Mouse (Mus musculus) stomach, embryonic 16.5 days (tissue): ENCODE results near the gene Nod1. TPM values are rescaled to one million over a fixed set of nuclear protein-coding genes. Genes with fewer than 3 reads are reported as not detected.
A peak's percentile ranks its signal among the peaks of the same experiment; 100 is the strongest.

Experiments
- ATAC-seq: fragments of 200-750 bp; cut with Nextera tagmentation; 2 replicates; pipeline ENCODE4 v1.8.0; 2017; ENCODE audit warnings: moderate number of reproducible peaks, moderate TSS enrichment; ENCODE audit not compliant: insufficient read depth, low FRiP score
- H3K27ac ChIP-seq: fragments of 300-500 bp; sonication (generic); 2 replicates; pipeline ENCODE4 v1.5.1; 2014; ENCODE audit warnings: low read length
- H3K27me3 ChIP-seq: fragments of 300-500 bp; sonication (generic); 2 replicates; pipeline ENCODE4 v1.6.1; 2014; ENCODE audit warnings: low read length, control low read depth, mixed read lengths; ENCODE audit not compliant: control insufficient read depth, insufficient read depth
- H3K36me3 ChIP-seq: fragments of 300-500 bp; sonication (generic); 2 replicates; pipeline ENCODE4 v1.6.1; 2014; ENCODE audit warnings: low read length; ENCODE audit not compliant: control insufficient read depth, insufficient read depth
- H3K4me1 ChIP-seq: fragments of 300-500 bp; sonication (generic); 2 replicates; pipeline ENCODE4 v1.6.1; 2014; ENCODE audit warnings: low read length, control low read depth, mixed read lengths; ENCODE audit not compliant: control insufficient read depth, insufficient read depth
- H3K4me2 ChIP-seq: fragments of 300-500 bp; sonication (generic); 2 replicates; pipeline ENCODE4 v1.6.1; 2014; ENCODE audit warnings: low read depth, low read length, mixed read lengths
- H3K4me3 ChIP-seq: fragments of 300-500 bp; sonication (generic); replicated peaks from 2 replicates; pipeline ENCODE4 v1.5.1; 2014; ENCODE audit warnings: mild to moderate bottlenecking, low read length
- H3K9ac ChIP-seq: fragments of 300-500 bp; sonication (generic); 2 replicates; pipeline ENCODE4 v1.6.1; 2014; ENCODE audit warnings: low read length
- H3K9me3 ChIP-seq: fragments of 300-500 bp; sonication (generic); replicated peaks from 2 replicates; pipeline ENCODE4 v1.6.1; 2016; ENCODE audit warnings: low read length, control low read depth; ENCODE audit not compliant: control insufficient read depth
- WGBS: fragments of 180-500 bp; shearing (Covaris S2); extraction: QIAGEN DNeasy Blood & Tissue Kit; methylation state at CpG from one replicate; pipeline ENCODE4 v1.1.7; 2014; 5-methylcytosine and 5-hydroxymethylcytosine counted together
- polyA plus RNA-seq: library from polyadenylated mRNA; unstranded; fragments of >200 nt; fragmentation: Nextera tagmentation; extraction: Ambion mirVana; gene quantifications from 2 replicates; pipeline ENCODE4 v1.2.1, GENCODE M21; 2015

Nod1 gene
- polyA plus RNA-seq, 1 experiment from 2014 or later: 9.8 TPM

- H3K9me3 ChIP-seq: no peaks in the 10 kb centered on the region
- H3K9ac ChIP-seq: no peak overlapping the region
- peak overlapping the region; percentile 12; the same call in 1 of the 2 replicates for H3K4me3 ChIP-seq
- no peaks in the 10 kb centered on the region for H3K36me3 ChIP-seq
- peak overlapping the region; percentile 63; the same call in 1 of the 2 replicates for H3K27ac ChIP-seq
- no peaks in the 10 kb centered on the region for H3K27me3 ChIP-seq
- WGBS: 30% methylated on average over 16 of the region's 16 CpGs
- no peaks in the 10 kb centered on the region for H3K4me1 ChIP-seq
- peak; percentile 76; the same call in 1 of the 2 replicates for ATAC-seq
- peak overlapping the region; percentile 39 for H3K4me2 ChIP-seq
Observed at GRCm38 (mm10) chr6:55009391-55010230, 37.2 kb upstream of the Nod1 start.

GRCm38 (mm10) chr6:55008401-55008800 is 36.0 kb upstream of the Nod1 start:
- Histone ChIP-seq H3K4me1 (no peaks in the 10 kb centered on the region), H3K27ac (no peak overlapping the region), H3K27me3 (no peaks in the 10 kb centered on the region), H3K9ac (no peak overlapping the region), H3K36me3 (no peaks in the 10 kb centered on the region), H3K4me2 (no peak overlapping the region), H3K9me3 (no peaks in the 10 kb centered on the region), H3K4me3 (no peak overlapping the region)
- ATAC-seq: no peak
- WGBS: 84% methylated on average over 8 of the region's 8 CpGs

- Histone ChIP-seq H3K9ac (no peak overlapping the region), H3K36me3 (no peaks in the 10 kb centered on the region), H3K4me1 (no peaks in the 10 kb centered on the region), H3K4me2 (no peak overlapping the region), H3K27ac (no peak overlapping the region), H3K9me3 (no peaks in the 10 kb centered on the region), H3K4me3 (no peak overlapping the region), H3K27me3 (no peaks in the 10 kb centered on the region)
- ATAC-seq: no peak
- 62% methylated on average over 4 of the region's 4 CpGs for WGBS
Observed at GRCm38 (mm10) chr6:55003559-55003958, 31.1 kb upstream of the Nod1 start.

DNA sequence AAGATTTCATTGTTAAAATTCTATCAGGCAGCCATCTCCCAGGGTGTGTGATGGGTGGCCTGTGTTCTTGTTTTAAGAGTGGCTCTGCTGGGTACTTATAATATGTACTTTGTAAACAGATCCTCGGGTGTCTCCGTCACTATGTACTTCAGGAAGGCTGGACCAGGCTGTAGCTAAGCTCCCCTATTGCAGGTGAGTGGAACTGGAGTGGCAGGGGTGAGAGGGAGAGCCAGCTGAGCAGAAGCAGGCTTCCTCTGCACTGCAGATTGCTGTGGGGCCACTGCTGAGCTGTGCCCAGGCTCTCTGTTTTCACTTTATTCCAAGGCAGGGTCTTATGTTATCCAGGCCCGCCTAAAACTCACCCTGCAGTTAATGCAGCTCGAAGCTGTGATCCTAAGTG is 30.0 kb upstream of the Nod1 start:
- Histone ChIP-seq H3K4me1 (no peaks in the 10 kb centered on the region), H3K4me3 (no peak overlapping the region), H3K9me3 (no peaks in the 10 kb centered on the region), H3K27me3 (no peaks in the 10 kb centered on the region), H3K36me3 (no peaks in the 10 kb centered on the region), H3K27ac (no peak overlapping the region), H3K9ac (no peak overlapping the region), H3K4me2 (no peak overlapping the region)
- ATAC-seq: no peak
- WGBS: 58% methylated on average over 4 of the region's 4 CpGs

DNA sequence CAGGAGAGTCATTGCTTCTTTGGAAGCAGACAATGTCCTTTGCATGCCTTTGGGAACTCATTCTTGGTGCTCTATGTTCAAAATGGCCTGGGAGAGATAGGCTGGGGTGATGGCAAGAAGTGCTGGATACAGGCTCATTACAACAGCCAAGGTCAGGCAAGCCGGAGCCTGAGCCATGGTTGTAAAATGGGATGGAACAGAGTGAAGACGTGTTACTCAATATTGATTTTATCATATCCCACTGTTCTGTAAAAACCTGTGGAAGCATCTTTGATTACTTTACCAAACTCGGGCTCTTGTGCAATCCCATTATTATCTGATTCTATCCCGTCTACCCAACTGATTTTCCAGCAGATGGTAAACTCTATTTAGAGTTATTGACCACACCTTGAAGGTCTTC is 28.9 kb upstream of the Nod1 start:
- Histone ChIP-seq H3K27ac (no peak overlapping the region), H3K4me3 (no peak overlapping the region), H3K9me3 (no peaks in the 10 kb centered on the region), H3K4me1 (no peaks in the 10 kb centered on the region), H3K9ac (no peak overlapping the region), H3K36me3 (no peaks in the 10 kb centered on the region), H3K4me2 (no peak overlapping the region), H3K27me3 (no peaks in the 10 kb centered on the region)
- ATAC-seq: no peak
- 78% methylated on average over 4 of the region's 4 CpGs for WGBS

DNA sequence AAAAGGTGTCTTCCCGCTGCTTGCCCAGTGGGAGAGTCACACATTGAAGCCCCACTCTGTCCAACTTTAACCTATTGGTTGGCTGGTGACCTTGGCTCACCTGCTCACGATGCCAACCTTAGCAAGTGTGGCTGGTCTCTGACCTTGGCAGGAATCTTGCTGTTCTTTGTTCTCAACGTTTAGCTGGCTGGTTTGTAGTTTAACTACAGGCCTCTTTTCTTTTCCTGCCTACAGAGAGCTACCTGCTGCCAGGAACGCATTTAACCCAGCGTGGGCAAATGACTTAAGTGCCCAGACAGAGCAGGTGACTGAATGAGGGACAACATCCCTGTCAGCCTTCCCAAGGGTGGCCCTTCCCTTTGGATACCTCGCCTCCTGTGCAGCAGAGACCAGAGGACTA is 25.3 kb upstream of the Nod1 start:
- Histone ChIP-seq H3K4me3 (no peak overlapping the region), H3K9ac (no peak overlapping the region), H3K36me3 (no peaks in the 10 kb centered on the region), H3K27me3 (no peaks in the 10 kb centered on the region), H3K27ac (no peak overlapping the region), H3K9me3 (no peaks in the 10 kb centered on the region), H3K4me2 (no peak overlapping the region), H3K4me1 (no peaks in the 10 kb centered on the region)
- ATAC-seq: no peak
- WGBS: 71% methylated on average over 6 of the region's 6 CpGs

GRCm38 (mm10) chr6:54996361-54996760 is 23.9 kb upstream of the Nod1 start:
- peaks cover 7% of the 10 kb centered on the region for H3K4me1 ChIP-seq
- no peak for ATAC-seq
- 75% methylated on average over 3 of the region's 3 CpGs for whole genome bisulfite sequencing
- no peaks in the 10 kb centered on the region for H3K27me3 ChIP-seq
- H3K4me2 ChIP-seq: no peak overlapping the region
- no peak overlapping the region for H3K27ac ChIP-seq
- no peak overlapping the region for H3K9ac ChIP-seq
- no peak overlapping the region for H3K4me3 ChIP-seq
- H3K36me3 ChIP-seq: no peaks in the 10 kb centered on the region
- no peaks in the 10 kb centered on the region for H3K9me3 ChIP-seq

DNA sequence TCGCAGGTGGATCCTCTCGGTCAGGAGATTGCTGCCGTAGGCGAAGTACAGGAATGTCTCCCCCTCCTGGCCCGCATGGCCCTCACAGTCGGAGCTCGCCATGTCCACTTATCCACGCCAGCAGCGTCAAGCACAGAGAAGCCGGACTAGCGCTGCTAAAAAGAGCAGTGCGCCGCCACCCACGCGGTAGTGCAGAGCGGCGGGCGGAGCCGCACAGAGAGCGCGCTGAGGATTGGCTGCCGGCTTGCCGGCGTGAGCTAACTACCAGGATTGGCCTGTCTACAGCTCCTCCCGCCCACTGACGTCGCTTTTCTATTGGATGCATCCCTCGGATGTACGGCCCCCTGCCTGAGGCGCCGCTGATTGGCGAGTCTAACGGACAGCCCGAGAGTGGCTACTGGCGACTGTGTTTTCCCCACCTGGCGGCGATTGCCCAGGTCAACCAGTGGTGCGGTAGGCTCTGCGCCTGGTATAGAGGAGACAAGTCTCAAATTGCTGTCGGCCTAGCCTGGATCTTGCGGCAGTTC is 20.4 kb upstream of the Nod1 start, which contains the start of gene Ggct:
Ggct (minus strand) TSS at position 217 of the 527 bp plus-strand sequence.
- Histone ChIP-seq H3K27ac (peak within 1 kb of the TSS; percentile 41; the same call in 1 of the 2 replicates), H3K27me3 (no peaks in the 10 kb centered on the region), H3K36me3 (no peaks in the 10 kb centered on the region), H3K9ac (peak within 1 kb of the TSS; percentile 64), H3K4me1 (peaks cover 7% of the 10 kb centered on the region), H3K4me2 (peak within 1 kb of the TSS; percentile 92), H3K4me3 (peak within 1 kb of the TSS; percentile 54), H3K9me3 (no peaks in the 10 kb centered on the region)
- WGBS: under 1% methylated on average over 41 of the region's 41 CpGs
- ATAC-seq: peak; percentile 100

DNA sequence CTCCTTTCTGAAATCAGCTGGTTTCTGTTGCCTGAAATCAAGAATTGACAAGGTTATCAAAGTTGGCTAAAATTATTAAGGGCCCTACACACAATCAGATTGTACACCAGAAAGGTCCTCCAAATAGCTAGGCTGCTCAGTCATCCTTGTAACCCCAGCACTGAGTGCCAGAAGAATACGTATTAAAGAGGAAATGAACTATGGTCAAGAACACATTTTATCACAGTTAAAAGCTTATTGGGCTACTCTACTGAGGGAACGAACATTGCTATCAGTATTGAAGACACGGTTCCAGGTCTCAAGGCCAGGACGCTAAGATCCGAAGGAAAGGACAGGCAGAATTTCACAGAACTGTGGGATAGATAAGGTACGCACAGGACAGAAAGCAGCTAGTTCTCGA is 19.7 kb upstream of the Nod1 start:
- Histone ChIP-seq H3K4me3 (peak overlapping the region; percentile 54), H3K36me3 (no peaks in the 10 kb centered on the region), H3K27me3 (no peaks in the 10 kb centered on the region), H3K27ac (peak overlapping the region; percentile 41; the same call in 1 of the 2 replicates), H3K9ac (peak overlapping the region; percentile 64), H3K4me2 (peak overlapping the region; percentile 92), H3K9me3 (no peaks in the 10 kb centered on the region), H3K4me1 (peaks cover 7% of the 10 kb centered on the region)
- no peak for ATAC-seq
- 2% methylated on average over 7 of the region's 7 CpGs for WGBS
